Mouse (Mus musculus) MEL (cell line): Measurements from ENCODE around the gene Gtf2h3.

Source experiments
- CHD1 ChIP-seq: IDR thresholded peaks from 2 replicates; pipeline ENCODE4 v1.6.1; 2012; ENCODE audit warnings: low read depth, mild to moderate bottlenecking, inconsistent platforms, low read length, improper control_type of control experiment
- CTCF ChIP-seq, 3 experiments: IDR thresholded peaks in 2 of 3; conservative IDR thresholded peaks in 1 of 3; 2 replicates each; pipeline ENCODE4 v1.5.1; 2011 to 2012; ENCODE audit warnings: low read length in 3 of 3, low read depth in 2 of 3, mild to moderate bottlenecking in 2 of 3, improper control_type of control experiment in 1 of 3, inconsistent platforms in 1 of 3, mixed read lengths in 1 of 3, moderate library complexity in 1 of 3; ENCODE audit not compliant: control insufficient read depth in 1 of 3, insufficient read depth in 1 of 3, poor library complexity in 1 of 3, severe bottlenecking in 1 of 3
- ELF1 ChIP-seq: IDR thresholded peaks from 2 replicates; pipeline ENCODE4 v1.6.1; 2014; ENCODE audit warnings: low read depth, mild to moderate bottlenecking, inconsistent platforms, low read length, improper control_type of control experiment, moderate library complexity
- EP300 ChIP-seq, 2 experiments: IDR thresholded peaks; 2 replicates each; pipeline ENCODE4 v1.6.1; 2011; ENCODE audit warnings: improper control_type of control experiment in 2 of 2, low read length in 2 of 2, low read depth in 1 of 2, mild to moderate bottlenecking in 1 of 2
- JUND ChIP-seq: IDR thresholded peaks from 2 replicates; pipeline ENCODE4 v1.6.1; 2011; ENCODE audit warnings: low read depth, mild to moderate bottlenecking, improper control_type of control experiment, low read length
- MAX ChIP-seq: IDR thresholded peaks from 2 replicates; pipeline ENCODE4 v1.6.1; 2011; ENCODE audit warnings: low read length, improper control_type of control experiment
- MYC ChIP-seq: IDR thresholded peaks from 2 replicates; pipeline ENCODE4 v1.6.1; 2011; ENCODE audit warnings: low read depth, mild to moderate bottlenecking, low read length, improper control_type of control experiment, moderate library complexity
- NRF1 ChIP-seq: IDR thresholded peaks from 2 replicates; pipeline ENCODE4 v1.6.1; 2014; ENCODE audit warnings: low read depth, mild to moderate bottlenecking, inconsistent platforms, low read length, improper control_type of control experiment, moderate library complexity; ENCODE audit not compliant: poor library complexity, insufficient read depth, severe bottlenecking
- POLR2A ChIP-seq, 2 experiments: IDR thresholded peaks; 2 replicates each; pipeline ENCODE4 v1.6.1; 2011 to 2012; ENCODE audit warnings: low read length in 2 of 2, mild to moderate bottlenecking in 2 of 2, control low read depth in 1 of 2, improper control_type of control experiment in 1 of 2, low read depth in 1 of 2, moderate library complexity in 1 of 2; ENCODE audit not compliant: control insufficient read depth in 1 of 2, insufficient read depth in 1 of 2, poor library complexity in 1 of 2
- RAD21 ChIP-seq: IDR thresholded peaks from 2 replicates; pipeline ENCODE4 v1.6.1; 2011; ENCODE audit warnings: mild to moderate bottlenecking, low read depth, low read length, improper control_type of control experiment
- ZC3H11A ChIP-seq: IDR thresholded peaks from 2 replicates; pipeline ENCODE4 v1.6.1; 2012; ENCODE audit warnings: low read depth, mild to moderate bottlenecking, inconsistent platforms, low read length, improper control_type of control experiment
- ZMIZ1 ChIP-seq: IDR thresholded peaks from 2 replicates; pipeline ENCODE4 v1.6.1; 2012; ENCODE audit warnings: low read depth, mild to moderate bottlenecking, inconsistent platforms, low read length, improper control_type of control experiment, moderate library complexity

DNA sequence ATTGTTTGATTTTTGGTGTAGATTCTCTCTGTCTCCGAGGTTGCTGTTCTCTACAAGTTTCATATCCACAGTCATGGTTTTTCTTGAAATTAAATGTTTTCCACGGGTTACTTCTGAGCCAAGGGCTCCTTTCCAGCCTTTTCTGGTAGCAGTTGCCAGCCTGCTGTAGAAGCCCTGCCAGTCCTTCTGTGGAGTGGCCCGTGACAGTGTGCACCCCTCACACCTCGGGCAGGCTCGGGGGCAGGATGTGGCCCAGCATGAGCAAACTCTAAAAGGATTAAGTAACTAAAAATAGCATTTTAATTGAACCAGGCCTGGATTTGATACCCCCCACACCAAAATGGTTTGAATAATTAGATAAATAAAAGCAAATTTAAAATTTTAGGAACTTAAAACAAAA lies 53.5 kb downstream of the Gtf2h3 start:
- TF ChIP-seq ZC3H11A (no peak), EP300 (IDR thresholded peaks at IDR 0.05; ENCODE audit: low read depth in 1 of 2, low read length in 2 of 2) (no peak), CHD1 (no peak), JUND (no peak), ELF1 (no peak), MYC (no peak), POLR2A (IDR thresholded peaks at IDR 0.05; ENCODE audit: control insufficient read depth in 1 of 2, insufficient read depth in 1 of 2, low read depth in 1 of 2, low read length in 2 of 2, poor library complexity in 1 of 2) (no peak), MAX (no peak), ZMIZ1 (no peak), NRF1 (no peak), RAD21 (no peak), CTCF (IDR thresholded peaks at IDR 0.05 in 2 of 3, conservative IDR thresholded peaks at IDR 0.05 in 1 of 3; ENCODE audit: control insufficient read depth in 1 of 3, insufficient read depth in 1 of 3, low read depth in 2 of 3, low read length in 3 of 3, poor library complexity in 1 of 3, severe bottlenecking in 1 of 3) (no peak)
